Mouse (Mus musculus) forebrain, postnatal 0 days (tissue): ENCODE measurements around the gene Lmntd1. TPM values are rescaled to one million over a fixed set of nuclear protein-coding genes. Genes with fewer than 3 reads are reported as not detected.

Experiments
- ATAC-seq: fragments of 200-750 bp; cut with Nextera tagmentation; 2 replicates; pipeline ENCODE4 v1.8.0; 2017; ENCODE audit warnings: mild to moderate bottlenecking, moderate library complexity
- DNase-seq: peaks from one replicate; pipeline ENCODE4 v3.0.0-alpha.2; 2015
- H3K27ac ChIP-seq: fragments of 300-500 bp; sonication (generic); 2 replicates; pipeline ENCODE4 v1.5.1; 2014; ENCODE audit warnings: low read depth, mild to moderate bottlenecking, antibody characterized with exemption, low read length, moderate library complexity, mixed read lengths
- H3K27me3 ChIP-seq: fragments of 300-500 bp; sonication (generic); 2 replicates; pipeline ENCODE4 v1.6.1; 2014; ENCODE audit warnings: mild to moderate bottlenecking, low read length, mixed read lengths; ENCODE audit not compliant: insufficient read depth
- H3K36me3 ChIP-seq: fragments of 300-500 bp; sonication (generic); 2 replicates; pipeline ENCODE4 v1.6.1; 2014; ENCODE audit warnings: mild to moderate bottlenecking, moderate library complexity; ENCODE audit not compliant: insufficient read depth
- H3K4me1 ChIP-seq: fragments of 300-500 bp; sonication (generic); 2 replicates; pipeline ENCODE4 v1.6.1; 2014; ENCODE audit warnings: antibody characterized with exemption; ENCODE audit not compliant: insufficient read depth
- H3K4me2 ChIP-seq: fragments of 300-500 bp; sonication (generic); 2 replicates; pipeline ENCODE4 v1.6.1; 2014; ENCODE audit warnings: low read depth, mild to moderate bottlenecking, moderate library complexity
- H3K4me3 ChIP-seq: fragments of 300-500 bp; sonication (generic); 2 replicates; pipeline ENCODE4 v1.5.1; 2014; ENCODE audit warnings: low read depth, low read length, mixed read lengths
- H3K9ac ChIP-seq: fragments of 300-500 bp; sonication (generic); 2 replicates; pipeline ENCODE4 v1.6.1; 2014; ENCODE audit warnings: mild to moderate bottlenecking
- H3K9me3 ChIP-seq: fragments of 300-500 bp; sonication (generic); 2 replicates; pipeline ENCODE4 v1.6.1; 2016; ENCODE audit warnings: low read length
- CTCF ChIP-seq: sonication (generic); IDR thresholded peaks from 2 replicates; pipeline ENCODE4 v1.5.1; 2016; ENCODE audit warnings: antibody characterized with exemption, control low read depth, low read depth
- WGBS: fragments of 180-500 bp; shearing (Covaris S2); extraction: QIAGEN DNeasy Blood & Tissue Kit; methylation state at CpG from one replicate; pipeline ENCODE4 v1.1.7; 2014; 5-methylcytosine and 5-hydroxymethylcytosine counted together
- polyA plus RNA-seq: library from polyadenylated mRNA; unstranded; fragments of >200 nt; fragmentation: Nextera tagmentation; extraction: Ambion mirVana; gene quantifications from 2 replicates; pipeline ENCODE4 v1.2.1, GENCODE M21; 2015
- total RNA-seq: library from RNA; depleted of rRNA; stranded (reverse); fragments of >200 nt; gene quantifications from 2 replicates; pipeline ENCODE4 v1.2.3, GENCODE M21; 2014

Gene Lmntd1
- total and polyA plus RNA-seq, 2 experiments from 2014 or later: 1.3 to 1.4 TPM

DNA sequence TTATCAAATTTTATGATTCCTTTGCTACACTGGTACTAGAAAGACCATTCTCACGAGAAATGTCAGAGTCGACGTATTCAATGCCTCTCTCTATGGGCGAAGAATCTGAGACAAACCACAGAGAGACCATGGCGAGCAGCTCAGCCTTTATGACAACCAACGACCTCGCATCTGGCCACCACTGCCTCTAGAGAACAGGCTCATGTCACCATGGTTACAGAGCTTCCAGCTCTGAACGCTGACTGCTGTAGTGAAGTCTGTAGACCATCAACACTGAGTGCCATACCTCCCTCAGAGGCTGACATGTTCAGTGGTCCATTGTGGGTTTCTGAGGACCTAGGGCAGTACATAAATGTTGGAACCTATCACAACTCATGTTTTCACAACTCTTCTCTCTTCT, 180.2 kb downstream of the Lmntd1 start:
- 82% methylated on average over 8 of the region's 8 CpGs for WGBS
- no peak for TF ChIP-seq CTCF
- ATAC-seq: peak; percentile 55; the same call in 1 of the 2 replicates
- H3K4me2 ChIP-seq: no peak overlapping the region
- H3K36me3 ChIP-seq: no peaks in the 10 kb centered on the region
- no peaks in the 10 kb centered on the region for H3K9me3 ChIP-seq
- H3K4me3 ChIP-seq: no peak overlapping the region
- H3K27ac ChIP-seq: no peak overlapping the region
- H3K9ac ChIP-seq: no peak overlapping the region
- no peak for DNase-seq
- no peaks in the 10 kb centered on the region for H3K27me3 ChIP-seq
- no peaks in the 10 kb centered on the region for H3K4me1 ChIP-seq

- Histone ChIP-seq H3K4me1 (no peaks in the 10 kb centered on the region), H3K9me3 (no peaks in the 10 kb centered on the region), H3K36me3 (no peaks in the 10 kb centered on the region), H3K9ac (no peak overlapping the region), H3K4me3 (no peak overlapping the region), H3K27ac (no peak overlapping the region), H3K27me3 (no peaks in the 10 kb centered on the region), H3K4me2 (no peak overlapping the region)
- WGBS: 62% methylated on average over 11 of the region's 11 CpGs
- ATAC-seq: no peak
- TF ChIP-seq CTCF: no peak
- DNase-seq: no peak
These were observed 181.1 kb downstream of the Lmntd1 start for GRCm38 (mm10) chr6:145432711-145433708.

DNA sequence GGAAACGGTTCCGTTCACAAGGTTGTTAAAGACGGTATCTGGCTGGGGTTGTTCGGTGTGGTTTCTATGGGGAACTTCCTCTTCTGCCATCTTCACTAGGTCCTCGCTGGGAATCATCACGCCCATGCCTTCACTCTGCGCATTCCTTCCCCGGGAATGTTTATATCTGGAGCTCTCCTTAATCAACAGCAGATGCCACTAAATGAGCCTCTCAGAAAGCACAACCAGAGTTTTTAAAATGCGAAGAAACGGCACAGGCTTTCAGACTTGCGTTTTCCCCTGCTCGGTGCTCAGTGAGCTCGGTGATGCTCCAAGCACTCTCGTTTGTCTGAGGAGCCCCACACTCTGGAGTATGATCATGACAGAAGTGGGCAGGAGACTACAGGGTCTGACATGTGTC, 182.4 kb downstream of the Lmntd1 start:
- ATAC-seq (no peak), DNase-seq (no peak)
- H3K9ac ChIP-seq: no peak overlapping the region
- H3K4me3 ChIP-seq: no peak overlapping the region
- WGBS: 71% methylated on average over 14 of the region's 14 CpGs
- H3K36me3 ChIP-seq: no peaks in the 10 kb centered on the region
- no peak overlapping the region for H3K4me2 ChIP-seq
- no peaks in the 10 kb centered on the region for H3K4me1 ChIP-seq
- H3K27ac ChIP-seq: no peak overlapping the region
- H3K9me3 ChIP-seq: no peaks in the 10 kb centered on the region
- H3K27me3 ChIP-seq: no peaks in the 10 kb centered on the region
- no peak for TF ChIP-seq CTCF

DNA sequence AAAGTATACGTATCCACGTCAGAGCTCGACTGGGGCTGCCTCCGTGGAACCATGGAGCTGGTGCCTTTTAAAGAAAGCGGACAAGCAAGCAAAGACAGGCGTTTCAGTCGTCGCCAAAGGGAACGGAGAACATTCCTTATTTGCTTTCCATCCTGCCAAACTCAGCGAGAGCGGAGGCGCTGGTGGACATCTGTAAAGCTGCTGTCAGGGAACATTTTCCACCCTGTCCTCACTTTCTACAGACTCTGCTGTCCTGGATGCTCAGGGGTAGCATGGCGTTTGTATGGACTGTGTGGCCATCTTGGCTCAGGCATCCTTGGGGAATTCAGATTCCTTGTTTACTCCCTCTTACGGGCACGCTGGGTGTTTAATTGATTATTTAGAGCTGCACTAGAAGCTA, 186.7 kb downstream of the Lmntd1 start:
- ATAC-seq (no peak), DNase-seq (no peak)
- no peaks in the 10 kb centered on the region for H3K4me1 ChIP-seq
- no peaks in the 10 kb centered on the region for H3K36me3 ChIP-seq
- no peak overlapping the region for H3K4me2 ChIP-seq
- H3K27me3 ChIP-seq: no peaks in the 10 kb centered on the region
- no peak for TF ChIP-seq CTCF
- H3K9me3 ChIP-seq: no peaks in the 10 kb centered on the region
- 80% methylated on average over 15 of the region's 15 CpGs for WGBS
- H3K4me3 ChIP-seq: no peak overlapping the region
- H3K9ac ChIP-seq: no peak overlapping the region
- no peak overlapping the region for H3K27ac ChIP-seq

- DNase-seq: no peak
- Histone ChIP-seq H3K9ac (no peak overlapping the region), H3K9me3 (no peaks in the 10 kb centered on the region), H3K4me2 (no peak overlapping the region), H3K36me3 (no peaks in the 10 kb centered on the region), H3K27ac (no peak overlapping the region), H3K4me3 (no peak overlapping the region), H3K4me1 (no peaks in the 10 kb centered on the region), H3K27me3 (no peaks in the 10 kb centered on the region)
- no peak for TF ChIP-seq CTCF
- 75% methylated on average over 10 of the region's 10 CpGs for WGBS
- ATAC-seq: no peak
These were observed 187.6 kb downstream of the Lmntd1 start for GRCm38 (mm10) chr6:145426501-145426900.

GRCm38 (mm10) chr6:145424156-145424555, 190.0 kb downstream of the Lmntd1 start:
- ATAC-seq (no peak), DNase-seq (no peak)
- H3K9ac ChIP-seq: no peak overlapping the region
- H3K4me1 ChIP-seq: no peaks in the 10 kb centered on the region
- 90% methylated on average over 1 of the region's 1 CpGs for WGBS
- H3K9me3 ChIP-seq: no peaks in the 10 kb centered on the region
- H3K36me3 ChIP-seq: no peaks in the 10 kb centered on the region
- no peaks in the 10 kb centered on the region for H3K27me3 ChIP-seq
- no peak overlapping the region for H3K4me2 ChIP-seq
- no peak for TF ChIP-seq CTCF
- no peak overlapping the region for H3K27ac ChIP-seq
- no peak overlapping the region for H3K4me3 ChIP-seq

GRCm38 (mm10) chr6:145423484-145423883, 190.6 kb downstream of the Lmntd1 start:
- WGBS: 80% methylated on average over 12 of the region's 12 CpGs
- no peaks in the 10 kb centered on the region for H3K27me3 ChIP-seq
- DNase-seq: peak; percentile 33
- H3K27ac ChIP-seq: no peak overlapping the region
- H3K9me3 ChIP-seq: no peaks in the 10 kb centered on the region
- no peaks in the 10 kb centered on the region for H3K4me1 ChIP-seq
- H3K36me3 ChIP-seq: no peaks in the 10 kb centered on the region
- TF ChIP-seq CTCF: no peak
- no peak overlapping the region for H3K9ac ChIP-seq
- no peak overlapping the region for H3K4me2 ChIP-seq
- H3K4me3 ChIP-seq: no peak overlapping the region
- no peak for ATAC-seq
